ENCODE assay signal across 9 mouse cellular contexts in the genomic region with DNA sequence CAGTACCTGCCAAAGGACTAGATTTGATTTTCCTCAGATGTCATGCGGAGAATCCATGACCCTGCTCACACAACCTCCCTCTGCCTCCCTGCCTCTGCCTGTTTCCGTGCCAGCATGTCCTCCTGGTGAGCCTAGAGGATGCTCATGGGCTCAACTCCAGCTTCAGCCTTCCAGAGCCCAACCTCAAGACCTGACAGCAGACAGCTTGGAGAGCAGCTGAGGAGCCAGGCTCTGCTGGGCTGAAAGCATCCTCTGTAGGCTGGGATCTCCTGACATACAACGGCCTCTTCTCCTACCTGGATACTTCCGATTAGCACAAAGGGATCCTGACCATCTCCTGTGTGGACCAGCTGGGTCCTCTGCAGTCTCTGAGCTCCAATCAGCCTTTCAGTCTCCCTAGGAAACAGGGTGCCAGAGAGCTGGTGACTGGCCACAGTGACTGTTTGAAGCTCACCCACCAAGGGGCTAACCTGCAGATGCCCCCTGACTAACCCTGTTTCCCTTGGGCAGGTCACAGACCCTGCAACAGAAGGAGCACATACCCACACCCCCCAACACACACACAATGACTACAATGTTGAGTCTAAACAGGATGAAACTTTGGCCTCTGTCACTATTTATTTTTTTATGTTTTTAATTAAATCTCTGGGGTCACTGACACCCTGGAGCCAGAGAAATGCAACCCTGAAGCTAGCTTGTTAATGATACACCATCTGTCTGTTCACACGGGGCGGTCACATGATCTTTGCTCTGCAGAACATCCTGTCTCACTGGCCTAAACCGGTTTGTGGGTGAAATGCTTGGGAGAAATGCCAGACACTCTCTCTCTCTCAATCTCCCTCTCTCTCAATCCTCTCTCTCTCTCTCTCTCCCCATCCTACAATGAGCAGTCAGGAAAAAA.
A peak's percentile ranks its signal among the peaks of the same experiment; 100 is the strongest.
DNase-seq lines count a peak whose midpoint lies in the region; ATAC-seq and TF ChIP-seq lines count a peak whose summit lies in the region.
"Had no signal": no experiment of that assay in that cellular context is flagged by ENCODE, and none has a peak within 500 bp of the region (broad histone marks: within the 10 kb centered on the region; RNA-seq: fewer than 3 reads in every experiment).

No protein-coding gene starts in this region.

- H3K4me3 ChIP-seq in heart, embryonic 12.5 days: no peak overlapping the region
- H3K4me3 ChIP-seq in liver, postnatal 0 days (ENCODE audit: low read depth, low read length): no peak overlapping the region
- H3K4me3 ChIP-seq: megakaryocyte, embryonic 14.5 days had no signal

- peak; percentile 55 for TF ChIP-seq EP300 in liver, postnatal 0 days (IDR thresholded peaks at IDR 0.05; ENCODE audit: low read depth)

- H3K9ac ChIP-seq in heart, embryonic 12.5 days: no peak overlapping the region
- 0 out of 2 replicates have a peak overlapping the region, but pooled peaks have one; percentile 6 for H3K9ac ChIP-seq in liver, postnatal 0 days (replicated peaks)

- H3K4me2 ChIP-seq in heart, embryonic 12.5 days: no peak overlapping the region
- no peak overlapping the region for H3K4me2 ChIP-seq in liver, postnatal 0 days (ENCODE audit: low read depth, low read length)

- DNase-seq in right cerebral cortex, adult 18-20 months: peak; percentile 24
- DNase-seq in right cerebral cortex, postnatal 25 days: no peak
- DNase-seq in cerebellum, adult 9-11 months: peak; percentile 55
- peak; percentile 97 for DNase-seq in kidney, adult 9 months
- peak; percentile 60 for DNase-seq in liver, postnatal 0 days
- DNase-seq in retina, postnatal 7 days (ENCODE audit: low read depth, low spot score): peak; percentile 42
- DNase-seq in frontal cortex, postnatal 25 days (ENCODE audit: low spot score in 2 of 2): no peak

- H3K9me3 ChIP-seq in heart, embryonic 12.5 days (replicated peaks): no peaks in the 10 kb centered on the region
- no peaks in the 10 kb centered on the region for H3K9me3 ChIP-seq in liver, postnatal 0 days (ENCODE audit: low read length)
- H3K9me3 ChIP-seq: megakaryocyte, embryonic 14.5 days had no signal

- ATAC-seq in heart, embryonic 12.5 days (ENCODE audit: insufficient number of reproducible peaks, low FRiP score): peak; percentile 64
- peak; percentile 93 for ATAC-seq in liver, postnatal 0 days

- TF ChIP-seq CTCF in liver, postnatal 0 days (IDR thresholded peaks at IDR 0.05; ENCODE audit: low read depth): no peak

- no peaks in the 10 kb centered on the region for H3K36me3 ChIP-seq in heart, embryonic 12.5 days
- no peaks in the 10 kb centered on the region for H3K36me3 ChIP-seq in liver, postnatal 0 days (replicated peaks; ENCODE audit: insufficient read depth, low read length)

- 57% methylated on average over 7 of the region's 7 CpGs for WGBS in heart, embryonic 12.5 days
- 46% methylated on average over 7 of the region's 7 CpGs for WGBS in liver, postnatal 0 days (ENCODE audit: insufficient replicate concordance)

- H3K27me3 ChIP-seq in heart, embryonic 12.5 days (replicated peaks): no peaks in the 10 kb centered on the region
- H3K27me3 ChIP-seq in liver, postnatal 0 days (ENCODE audit: insufficient read depth, low read length): no peaks in the 10 kb centered on the region

- peaks cover 49% of the 10 kb centered on the region for H3K4me1 ChIP-seq in heart, embryonic 12.5 days (replicated peaks)
- peaks cover 14% of the 10 kb centered on the region; the same call in 1 of the 2 replicates for H3K4me1 ChIP-seq in liver, postnatal 0 days (ENCODE audit: insufficient read depth)
- H3K4me1 ChIP-seq: megakaryocyte, embryonic 14.5 days had no signal

- H3K27ac ChIP-seq in heart, embryonic 12.5 days (ENCODE audit: poor library complexity, severe bottlenecking): peak overlapping the region; percentile 76; the same call in 1 of the 2 replicates
- H3K27ac ChIP-seq in liver, postnatal 0 days (ENCODE audit: low read depth): peak overlapping the region; percentile 78

Comparison
In these comparisons a context has a peak if more than half of its experiments do, and no peak if none do; other contexts are left out.
1. DNase-seq: peak in right cerebral cortex, adult 18-20 months (single experiment), cerebellum, adult 9-11 months (single experiment), kidney, adult 9 months (single experiment), liver, postnatal 0 days (single experiment) and retina, postnatal 7 days (single experiment); none in right cerebral cortex, postnatal 25 days (single experiment) and frontal cortex, postnatal 25 days (0 of 2).